Mouse (Mus musculus) C2C12 (cell line): ENCODE data around the gene Gja5.

Experiments
- CEBPB ChIP-seq: IDR thresholded peaks from one replicate; pipeline ENCODE4 v1.6.1; 2011; ENCODE audit warnings: low read depth, mild to moderate bottlenecking, control low read depth, moderate library complexity
- CTCF ChIP-seq: IDR thresholded peaks from one replicate; pipeline ENCODE4 v1.5.1; 2011; ENCODE audit not compliant: control insufficient read depth, insufficient read depth, insufficient read length
- MAX ChIP-seq: IDR thresholded peaks from one replicate; pipeline ENCODE4 v1.6.1; 2011; ENCODE audit warnings: mild to moderate bottlenecking, control low read depth
- MYOG ChIP-seq: IDR thresholded peaks from one replicate; pipeline ENCODE4 v1.6.1; 2011; ENCODE audit not compliant: control insufficient read depth, insufficient read length; ENCODE audit errors: extremely low read depth
- USF1 ChIP-seq: IDR thresholded peaks from one replicate; pipeline ENCODE4 v1.6.1; 2011; ENCODE audit warnings: low read depth, mild to moderate bottlenecking, control low read depth, moderate library complexity

- TF ChIP-seq MYOG (no peak), CTCF (no peak), USF1 (no peak), MAX (no peak), CEBPB (no peak)
Observed at GRCm38 (mm10) chr3:97044188-97044587, 139.7 kb downstream of the Gja5 start.
